Comparison of ENCODE assay signal across 19 mouse cellular contexts in genomic region chr7:78584936-78585335, GRCm38 (mm10).
DNase-seq lines count a peak whose midpoint lies in the region; ATAC-seq and TF ChIP-seq lines count a peak whose summit lies in the region.
"Had no signal": no experiment of that assay in that cellular context is flagged by ENCODE, and none has a peak within 500 bp of the region (broad histone marks: within the 10 kb centered on the region; RNA-seq: fewer than 3 reads in every experiment).

No protein-coding gene starts in this region.

- no peak for TF ChIP-seq CTCF in left cerebral cortex, adult 2 months (IDR thresholded peaks at IDR 0.05)

- ATAC-seq in cerebellum, adult (ENCODE audit: insufficient number of reproducible peaks, low FRiP score, low TSS enrichment), result no peak
- peak; percentile 7; the same call in 1 of the 2 replicates for ATAC-seq in frontal cortex, adult (ENCODE audit: low TSS enrichment)
- ATAC-seq: forebrain, embryonic 16.5 days; intestine, postnatal 0 days had no signal

- 0 out of 2 replicates have a peak overlapping the region, but pooled peaks have one; percentile 18 for H3K27ac ChIP-seq in left cerebral cortex, adult 2 months
- H3K27ac ChIP-seq: embryonic facial prominence, embryonic 10.5 days; embryonic facial prominence, embryonic 13.5 days; forebrain, embryonic 12.5 days; heart, adult 2 months; heart, embryonic 10.5 days; hindbrain, embryonic 12.5 days; hindbrain, embryonic 15.5 days had no signal

- no peak overlapping the region for H3K4me3 ChIP-seq in left cerebral cortex, adult 2 months
- H3K4me3 ChIP-seq: embryonic facial prominence, embryonic 10.5 days; embryonic facial prominence, embryonic 13.5 days; erythroblast, embryonic 14.5 days; forebrain, embryonic 12.5 days; heart, adult 2 months; heart, embryonic 10.5 days; hindbrain, embryonic 12.5 days; hindbrain, embryonic 15.5 days had no signal

- intact Hi-C loops in left cerebral cortex, adult 2 months (cut with DNase I), result no loop called here

- peak; percentile 21 for DNase-seq in cerebellum, adult 9-10 months
- DNase-seq in frontal cortex, postnatal 25 days (ENCODE audit: low spot score in 2 of 2), result no peak
- DNase-seq in left cerebral cortex, adult 2 months (ENCODE audit: extremely low spot score in 1 of 2, low spot score in 2 of 2), result no peak
- DNase-seq in left cerebral cortex, adult 11 months (ENCODE audit: low spot score), result no peak
- DNase-seq: adrenal gland, postnatal 10 days; gastrocnemius, postnatal 25 days; heart, adult 2 months; kidney, adult 2 months had no signal
